Mouse (Mus musculus): ENCODE results near the gene 4930558K02Rik.

DNA sequence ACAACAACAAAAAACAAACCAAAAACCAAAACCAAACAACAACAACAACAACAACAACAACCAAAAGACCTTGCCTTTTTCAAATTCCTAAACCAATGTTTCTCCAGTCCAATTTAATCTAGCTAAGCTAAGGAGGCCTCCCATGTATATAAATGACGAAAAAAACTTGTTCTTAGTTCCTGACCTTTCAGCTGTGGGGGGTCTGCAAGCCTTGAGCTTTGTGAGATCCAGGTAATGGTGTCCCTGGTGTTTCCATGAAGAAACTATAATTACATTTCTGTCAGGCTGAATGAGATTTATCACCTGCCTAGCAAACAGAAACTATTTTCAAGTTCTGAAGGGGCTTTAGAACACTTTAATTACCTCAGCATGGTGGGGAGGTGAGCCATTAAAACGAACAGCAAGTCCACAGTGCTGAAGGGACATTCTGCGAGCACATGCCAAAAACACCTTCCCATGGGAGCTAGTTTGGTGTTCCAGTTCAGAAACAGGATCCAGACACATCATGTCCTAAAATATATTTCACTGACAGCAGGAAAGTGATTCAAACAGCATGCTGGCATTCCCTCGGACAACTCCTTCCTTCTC is 4.6 kb upstream of the 4930558K02Rik start:
- TF ChIP-seq CTCF (IDR thresholded peaks at IDR 0.05; ENCODE audit: extremely low read depth, insufficient read length, insufficient replicate concordance, low read depth, low read length) (no peak), POLR2A (IDR thresholded peaks at IDR 0.05; ENCODE audit: low read depth, low read length) (no peak)

All from small intestine, adult 2 months (tissue).